Mouse (Mus musculus) right cerebral cortex, postnatal 36 days (tissue): Measurements from ENCODE around the gene Vmn1r27.

Source experiments
- DNase-seq, 2 experiments: peaks; one replicate each; pipeline ENCODE4 v3.0.0; 2022; ENCODE audit warnings: low spot score in 2 of 2, mixed read lengths in 1 of 2

Vmn1r27 gene

GRCm38 (mm10) chr6:58218721-58219120, at the start of gene Vmn1r27:
Gene Vmn1r27, minus strand, starts transcription at chr6:58218821.
- DNase-seq = no peak

DNA sequence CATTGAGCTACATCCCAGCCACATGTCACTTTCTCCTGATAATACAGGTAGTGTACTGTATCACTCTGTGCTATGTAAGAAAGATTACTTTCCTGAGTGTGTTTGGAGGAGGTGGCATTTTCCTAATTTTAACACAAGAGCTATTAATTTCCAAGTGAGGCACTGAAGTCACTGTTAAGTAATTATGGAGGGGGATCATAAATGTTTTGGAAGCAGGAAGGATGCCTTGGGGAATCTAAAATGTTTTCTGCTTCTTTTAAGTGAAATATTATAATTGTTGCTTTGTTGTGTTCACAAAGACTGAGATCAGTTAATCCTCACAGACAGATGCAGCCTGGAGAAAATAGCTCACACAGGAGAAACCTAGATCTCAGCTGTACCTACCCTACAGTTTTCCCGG, 43.1 kb upstream of the Vmn1r27 start, which contains the start of gene Vmn1r28:
TSS of gene Vmn1r28 (plus strand) at position 301 of the 400 bp plus-strand sequence.
- DNase-seq = no peak

DNA sequence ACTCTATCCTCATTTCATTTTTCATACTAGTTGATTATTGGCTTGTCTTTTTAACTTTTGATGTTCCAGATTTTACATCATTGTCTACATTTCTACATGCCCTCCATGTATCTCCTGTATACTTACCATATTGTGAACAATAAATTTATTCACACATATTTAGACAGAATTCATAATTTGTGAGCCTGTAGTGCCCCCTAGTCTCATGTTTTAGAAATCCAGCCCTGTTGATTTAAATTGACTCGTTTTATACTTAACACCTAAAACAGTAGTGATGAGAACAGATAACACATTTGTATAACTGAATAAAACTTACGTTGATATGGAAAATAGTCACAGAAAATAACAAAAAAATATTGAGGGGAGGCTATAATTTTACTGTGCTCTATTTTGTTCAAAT, 2.5 kb downstream of the Vmn1r27 start:
- no peak for DNase-seq
